Mouse (Mus musculus) spleen, postnatal 14 days (tissue): ENCODE measurements around the gene Cuta.
A peak's percentile ranks its signal among the peaks of the same experiment; 100 is the strongest.
"Not testable (repeated sequence)": the region's sequence is repeated elsewhere in the genome, so short reads cannot be mapped to it uniquely, and the experiment has no call there.

Experiments used
- DNase-seq, 2 experiments: peaks; one replicate each; pipeline ENCODE4 v3.0.0; 2021 to 2022; ENCODE audit warnings: low spot score in 2 of 2

Gene Cuta

GRCm38 (mm10) chr17:26936921-26937695 is 2.3 kb downstream of the Cuta start:
- no peak for DNase-seq

- no peak for DNase-seq
Observed at GRCm38 (mm10) chr17:26936453-26936852, 2.9 kb downstream of the Cuta start.

GRCm38 (mm10) chr17:26935027-26935426 is 4.3 kb downstream of the Cuta start:
- DNase-seq, result no peak

- DNase-seq, result no peak
Observed at GRCm38 (mm10) chr17:26933885-26934827, 5.2 kb downstream of the Cuta start.

- DNase-seq, result no peak
Observed at GRCm38 (mm10) chr17:26933419-26933818, 6.0 kb downstream of the Cuta start.

GRCm38 (mm10) chr17:26932839-26933398 is 6.5 kb downstream of the Cuta start, which contains the start of gene Phf1:
Phf1 (plus strand) TSS chr17:26933052.
- DNase-seq, result peak; percentile 99

- DNase-seq, result not testable (repeated sequence)
Observed at GRCm38 (mm10) chr17:26931795-26932194, 7.6 kb downstream of the Cuta start.

GRCm38 (mm10) chr17:26925414-26925813 is 14.0 kb downstream of the Cuta start:
- DNase-seq, result not testable (repeated sequence)

GRCm38 (mm10) chr17:26922368-26922767 is 17.0 kb downstream of the Cuta start:
- DNase-seq, result not testable (repeated sequence)

- not testable (repeated sequence) for DNase-seq
Observed at GRCm38 (mm10) chr17:26919516-26919915, 19.9 kb downstream of the Cuta start.

- no peak for DNase-seq
Observed at GRCm38 (mm10) chr17:26918343-26918742, 21.0 kb downstream of the Cuta start.

GRCm38 (mm10) chr17:26917560-26917959 is 21.8 kb downstream of the Cuta start:
- DNase-seq, result not testable (repeated sequence)

GRCm38 (mm10) chr17:26916711-26917482 is 22.5 kb downstream of the Cuta start, which contains the start of gene Kifc5b:
Kifc5b (plus strand) TSS chr17:26917091.
- peak; percentile 97 to 98 for DNase-seq

GRCm38 (mm10) chr17:26915248-26915647 is 24.1 kb downstream of the Cuta start:
- DNase-seq, result no peak

- DNase-seq, result not testable (repeated sequence)
Observed at GRCm38 (mm10) chr17:26907506-26907905, 31.9 kb downstream of the Cuta start.

GRCm38 (mm10) chr17:26904320-26904719 is 35.0 kb downstream of the Cuta start:
- DNase-seq, result no peak

GRCm38 (mm10) chr17:26900916-26901315 is 38.5 kb downstream of the Cuta start:
- DNase-seq, result no peak

GRCm38 (mm10) chr17:26895578-26895977 is 43.8 kb downstream of the Cuta start:
- peak; percentile 38 to 70 for DNase-seq

GRCm38 (mm10) chr17:26894342-26894741 is 45.0 kb downstream of the Cuta start:
- DNase-seq, result no peak

GRCm38 (mm10) chr17:26893492-26893891 is 45.9 kb downstream of the Cuta start:
- DNase-seq, result no peak
